Mouse (Mus musculus) liver, embryonic 15.5 days (tissue): ENCODE data around the gene Rho. TPM values are rescaled to one million over a fixed set of nuclear protein-coding genes. Genes with fewer than 3 reads are reported as not detected.

ENCODE experiments used
- ATAC-seq: fragments of 200-750 bp; cut with Nextera tagmentation; 2 replicates; pipeline ENCODE4 v1.8.0; 2017; ENCODE audit warnings: moderate number of reproducible peaks, mild to moderate bottlenecking, moderate library complexity; ENCODE audit not compliant: insufficient read depth
- H3K27ac ChIP-seq: fragments of 300-500 bp; sonication (generic); replicated peaks from 2 replicates; pipeline ENCODE4 v1.5.1; 2015; ENCODE audit warnings: mild to moderate bottlenecking, inconsistent platforms
- H3K27me3 ChIP-seq: fragments of 300-500 bp; sonication (generic); 2 replicates; pipeline ENCODE4 v1.6.1; 2015; ENCODE audit warnings: mild to moderate bottlenecking, inconsistent platforms
- H3K36me3 ChIP-seq: fragments of 300-500 bp; sonication (generic); replicated peaks from 2 replicates; pipeline ENCODE4 v1.6.1; 2015; ENCODE audit warnings: moderate library complexity, mild to moderate bottlenecking, inconsistent platforms
- H3K4me1 ChIP-seq: fragments of 300-500 bp; sonication (generic); replicated peaks from 2 replicates; pipeline ENCODE4 v1.6.1; 2015; ENCODE audit warnings: inconsistent platforms
- H3K4me2 ChIP-seq: fragments of 300-500 bp; sonication (generic); 2 replicates; pipeline ENCODE4 v1.6.1; 2015; ENCODE audit warnings: moderate library complexity, mild to moderate bottlenecking, inconsistent platforms
- H3K4me3 ChIP-seq: fragments of 300-500 bp; sonication (generic); replicated peaks from 2 replicates; pipeline ENCODE4 v1.5.1; 2015; ENCODE audit warnings: mild to moderate bottlenecking, inconsistent platforms
- H3K9ac ChIP-seq: fragments of 300-500 bp; sonication (generic); 2 replicates; pipeline ENCODE4 v1.6.1; 2015; ENCODE audit warnings: moderate library complexity, mild to moderate bottlenecking, inconsistent platforms
- H3K9me3 ChIP-seq: fragments of 300-500 bp; sonication (generic); replicated peaks from 2 replicates; pipeline ENCODE4 v1.6.1; 2016; ENCODE audit warnings: inconsistent platforms
- WGBS: fragments of 180-500 bp; shearing (Covaris S2); methylation state at CpG from one replicate; pipeline ENCODE4 v1.1.7; 2015; ENCODE audit warnings: mixed read lengths; ENCODE audit not compliant: insufficient replicate concordance; 5-methylcytosine and 5-hydroxymethylcytosine counted together
- polyA plus RNA-seq: library from polyadenylated mRNA; unstranded; fragments of >200 nt; fragmentation: Nextera tagmentation; extraction: Ambion mirVana; gene quantifications from 2 replicates; pipeline ENCODE4 v1.2.1, GENCODE M21; 2015

Rho gene
- polyA plus RNA-seq, 1 experiment from 2014 or later = not detected

DNA sequence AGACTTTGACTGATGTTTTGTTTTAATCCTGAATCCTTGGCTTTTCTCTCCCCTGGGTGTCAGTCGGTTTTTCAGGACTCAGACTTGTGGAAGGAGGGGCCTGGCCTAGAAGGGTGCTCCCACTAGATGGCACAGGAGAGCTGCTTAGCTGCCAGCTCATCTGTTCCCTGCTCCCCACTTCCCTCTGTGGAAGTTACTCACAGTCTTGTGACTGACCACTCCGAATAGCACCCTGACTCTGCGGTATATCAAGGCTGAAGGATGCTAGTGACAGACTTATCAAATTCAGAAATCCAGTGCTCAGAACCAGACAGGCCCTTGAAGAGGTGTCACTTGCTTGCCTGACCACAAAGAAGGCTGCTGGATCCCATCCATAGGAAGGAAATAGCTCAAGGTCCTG, 30.5 kb upstream of the Rho start:
- H3K4me1 ChIP-seq = 0 out of 2 replicates have a peak, but pooled peaks cover 4% of the 10 kb centered on the region
- no peaks in the 10 kb centered on the region for H3K36me3 ChIP-seq
- no peak overlapping the region for H3K4me2 ChIP-seq
- 4% methylated on average over 3 of the region's 3 CpGs for WGBS
- no peaks in the 10 kb centered on the region for H3K27me3 ChIP-seq
- no peak for ATAC-seq
- no peak overlapping the region for H3K9ac ChIP-seq
- no peak overlapping the region for H3K27ac ChIP-seq
- no peaks in the 10 kb centered on the region for H3K9me3 ChIP-seq
- no peak overlapping the region for H3K4me3 ChIP-seq

DNA sequence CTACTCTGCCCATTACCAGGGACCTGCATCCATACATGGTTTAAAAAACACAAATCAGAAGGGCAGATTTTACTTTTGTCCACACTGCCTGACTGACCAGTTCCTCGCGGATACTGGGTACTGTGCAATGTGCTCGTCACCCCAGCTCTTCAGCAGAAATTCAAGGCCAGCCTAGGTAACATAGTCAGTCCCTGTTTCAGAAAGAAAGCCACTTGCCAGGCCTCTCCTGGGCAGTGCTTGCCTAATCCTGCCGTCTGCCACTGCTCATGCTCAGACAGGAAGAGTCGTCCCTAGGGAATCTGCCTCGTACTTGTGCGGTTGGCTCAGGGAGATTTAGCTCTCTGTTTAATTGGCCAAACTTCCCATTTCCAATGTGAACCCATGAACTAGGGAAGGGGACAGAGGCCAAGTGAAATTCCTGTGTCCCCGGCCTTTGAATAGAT, 30.0 kb upstream of the Rho start:
- Histone ChIP-seq H3K27me3 (no peaks in the 10 kb centered on the region), H3K4me2 (no peak overlapping the region), H3K36me3 (no peaks in the 10 kb centered on the region), H3K9me3 (no peaks in the 10 kb centered on the region), H3K27ac (no peak overlapping the region), H3K4me3 (no peak overlapping the region), H3K9ac (no peak overlapping the region), H3K4me1 (0 out of 2 replicates have a peak, but pooled peaks cover 4% of the 10 kb centered on the region)
- no peak for ATAC-seq
- WGBS = 69% methylated on average over 8 of the region's 8 CpGs

DNA sequence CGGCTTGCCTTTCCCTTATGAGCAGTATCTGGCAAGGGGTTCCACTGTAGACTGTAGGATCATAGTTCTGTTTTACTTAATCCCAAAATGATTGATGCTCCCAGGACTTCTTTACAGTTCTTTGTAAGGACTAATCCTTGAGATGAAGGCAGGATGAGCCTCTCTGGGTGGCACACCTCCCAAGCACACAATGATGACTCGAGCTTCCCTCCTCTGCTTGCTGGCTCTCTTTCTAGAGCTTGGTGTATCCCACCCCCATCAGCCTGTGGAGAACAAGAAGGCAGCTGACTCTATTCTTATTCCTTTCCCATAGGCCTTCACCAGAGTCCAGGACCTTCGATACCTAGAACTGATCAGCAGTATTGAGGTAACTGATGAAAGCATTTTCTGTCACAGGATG, 29.0 kb upstream of the Rho start:
- Histone ChIP-seq H3K4me3 (no peak overlapping the region), H3K4me2 (no peak overlapping the region)

DNA sequence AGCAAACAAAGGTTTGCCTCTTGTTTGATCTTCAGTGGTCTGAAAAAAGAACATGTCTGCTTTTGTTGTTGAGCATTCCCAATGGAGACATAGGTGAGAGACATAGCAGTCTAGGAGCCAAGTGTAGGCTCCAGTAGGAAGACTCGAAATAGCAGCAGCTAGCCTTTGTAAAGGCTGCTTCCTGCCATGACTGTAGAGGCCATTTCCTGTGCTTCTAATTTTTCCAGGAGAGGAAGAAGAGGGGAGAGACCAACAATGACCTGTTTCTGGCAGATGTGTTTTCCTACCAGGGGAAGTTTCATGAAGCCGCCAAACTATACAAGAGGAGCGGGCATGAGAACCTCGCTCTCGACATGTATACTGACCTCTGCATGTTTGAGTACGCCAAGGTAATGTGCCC, 26.0 kb upstream of the Rho start:
- Histone ChIP-seq H3K27me3 (no peaks in the 10 kb centered on the region), H3K27ac (no peak overlapping the region), H3K4me3 (no peak overlapping the region), H3K9me3 (no peaks in the 10 kb centered on the region), H3K9ac (no peak overlapping the region), H3K36me3 (no peaks in the 10 kb centered on the region), H3K4me1 (peaks cover 32% of the 10 kb centered on the region), H3K4me2 (no peak overlapping the region)
- 54% methylated on average over 6 of the region's 6 CpGs for WGBS
- ATAC-seq = no peak

More for the DNA sequence above, 29.0 kb upstream of the Rho start:
- Histone ChIP-seq H3K27ac (no peak overlapping the region), H3K9ac (no peak overlapping the region), H3K9me3 (no peaks in the 10 kb centered on the region), H3K27me3 (no peaks in the 10 kb centered on the region), H3K36me3 (no peaks in the 10 kb centered on the region), H3K4me1 (0 out of 2 replicates have a peak, but pooled peaks cover 7% of the 10 kb centered on the region)
- WGBS = 64% methylated on average over 3 of the region's 3 CpGs
- ATAC-seq = no peak

- H3K4me1 ChIP-seq = peaks cover 30% of the 10 kb centered on the region
- H3K27ac ChIP-seq = no peak overlapping the region
- no peak overlapping the region for H3K4me3 ChIP-seq
- no peaks in the 10 kb centered on the region for H3K27me3 ChIP-seq
- H3K4me2 ChIP-seq = no peak overlapping the region
- ATAC-seq = no peak
- 21% methylated on average over 1 of the region's 1 CpGs for WGBS
- no peak overlapping the region for H3K9ac ChIP-seq
- H3K36me3 ChIP-seq = no peaks in the 10 kb centered on the region
- H3K9me3 ChIP-seq = no peaks in the 10 kb centered on the region
Measured at GRCm38 (mm10) chr6:115906455-115906854, 25.1 kb upstream of the Rho start.

- H3K27ac ChIP-seq = no peak overlapping the region
- WGBS = 36% methylated on average over 2 of the region's 2 CpGs
- no peak for ATAC-seq
Measured at GRCm38 (mm10) chr6:115906871-115907270, 24.7 kb upstream of the Rho start.

GRCm38 (mm10) chr6:115908421-115908982, 23.0 kb upstream of the Rho start:
- 10% methylated on average over 6 of the region's 6 CpGs for whole genome bisulfite sequencing
- Histone ChIP-seq H3K4me2 (peak overlapping the region; percentile 8; the same call in 1 of the 2 replicates), H3K27me3 (no peaks in the 10 kb centered on the region), H3K9me3 (no peaks in the 10 kb centered on the region), H3K4me3 (no peak overlapping the region), H3K36me3 (no peaks in the 10 kb centered on the region), H3K27ac (peak overlapping the region; percentile 3; the same call in 1 of the 2 replicates), H3K4me1 (peaks cover 29% of the 10 kb centered on the region), H3K9ac (no peak overlapping the region)
- peak; percentile 26; the same call in 1 of the 2 replicates for ATAC-seq

More at GRCm38 (mm10) chr6:115906871-115907270, 24.7 kb upstream of the Rho start:
- no peak overlapping the region for H3K9ac ChIP-seq
- no peak overlapping the region for H3K4me3 ChIP-seq
- no peak overlapping the region for H3K4me2 ChIP-seq
- no peaks in the 10 kb centered on the region for H3K27me3 ChIP-seq
- H3K36me3 ChIP-seq = no peaks in the 10 kb centered on the region
- H3K4me1 ChIP-seq = peaks cover 29% of the 10 kb centered on the region
- H3K9me3 ChIP-seq = no peaks in the 10 kb centered on the region

GRCm38 (mm10) chr6:115909052-115909451, 22.5 kb upstream of the Rho start:
- Histone ChIP-seq H3K4me2 (no peak overlapping the region), H3K4me3 (no peak overlapping the region), H3K9ac (no peak overlapping the region), H3K27ac (peak overlapping the region; percentile 3; the same call in 1 of the 2 replicates), H3K27me3 (no peaks in the 10 kb centered on the region), H3K4me1 (peaks cover 29% of the 10 kb centered on the region), H3K9me3 (no peaks in the 10 kb centered on the region), H3K36me3 (no peaks in the 10 kb centered on the region)
- WGBS = 12% methylated on average over 3 of the region's 3 CpGs
- no peak for ATAC-seq

DNA sequence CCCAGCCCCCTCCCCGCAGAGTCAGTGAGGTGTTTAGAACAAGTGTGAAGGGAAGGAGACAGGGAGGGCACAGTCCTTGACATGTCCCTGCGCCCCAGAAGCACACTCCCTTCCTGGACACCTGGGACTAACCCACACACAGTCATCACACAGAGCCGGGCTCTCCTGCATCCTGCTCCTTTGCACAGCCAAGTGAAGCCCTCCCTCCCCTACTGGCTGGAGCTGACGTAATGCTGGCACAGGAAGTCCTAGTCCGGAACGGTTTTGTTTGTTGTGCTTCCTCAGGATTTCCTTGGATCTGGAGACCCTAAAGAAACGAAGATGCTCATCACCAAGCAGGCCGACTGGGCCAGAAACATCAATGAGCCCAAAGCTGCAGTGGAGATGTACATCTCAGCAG, 21.6 kb upstream of the Rho start:
- peak; percentile 32; the same call in 1 of the 2 replicates for ATAC-seq
- Histone ChIP-seq H3K4me2 (no peak overlapping the region), H3K9ac (no peak overlapping the region), H3K27me3 (no peaks in the 10 kb centered on the region), H3K27ac (no peak overlapping the region), H3K4me3 (no peak overlapping the region), H3K4me1 (peaks cover 29% of the 10 kb centered on the region), H3K9me3 (no peaks in the 10 kb centered on the region), H3K36me3 (no peaks in the 10 kb centered on the region)
- 28% methylated on average over 8 of the region's 8 CpGs for WGBS

- H3K4me1 ChIP-seq = peaks cover 29% of the 10 kb centered on the region
- H3K27ac ChIP-seq = no peak overlapping the region
- WGBS = 62% methylated on average over 6 of the region's 6 CpGs
- H3K9ac ChIP-seq = no peak overlapping the region
- no peaks in the 10 kb centered on the region for H3K36me3 ChIP-seq
- no peaks in the 10 kb centered on the region for H3K27me3 ChIP-seq
- no peaks in the 10 kb centered on the region for H3K9me3 ChIP-seq
- H3K4me3 ChIP-seq = no peak overlapping the region
- ATAC-seq = no peak
- no peak overlapping the region for H3K4me2 ChIP-seq
Measured at GRCm38 (mm10) chr6:115911763-115912162, 19.8 kb upstream of the Rho start.

DNA sequence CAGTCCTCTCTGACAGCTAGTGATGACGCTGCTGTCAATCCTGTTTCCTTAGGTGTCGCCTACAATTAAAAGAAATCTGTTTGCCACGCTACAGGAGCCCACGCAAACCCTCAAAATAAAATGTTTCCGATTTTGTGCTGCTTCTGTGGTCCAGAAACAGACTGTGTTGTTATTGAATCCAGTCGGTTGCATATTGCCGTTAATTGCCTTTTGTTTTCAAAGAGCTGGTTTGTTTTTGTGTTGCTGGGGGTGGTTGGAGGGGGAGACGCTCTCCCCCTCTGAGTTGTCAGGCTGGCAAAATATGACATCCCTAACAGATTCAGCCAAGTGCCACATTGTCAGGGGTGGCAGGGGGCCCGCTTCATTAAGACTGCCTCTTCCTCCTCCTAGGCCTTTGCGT, 18.1 kb upstream of the Rho start:
- 72% methylated on average over 10 of the region's 10 CpGs for WGBS
- Histone ChIP-seq H3K4me2 (no peak overlapping the region), H3K4me3 (no peak overlapping the region), H3K27ac (no peak overlapping the region), H3K36me3 (no peaks in the 10 kb centered on the region), H3K4me1 (peaks cover 27% of the 10 kb centered on the region), H3K27me3 (no peaks in the 10 kb centered on the region), H3K9me3 (no peaks in the 10 kb centered on the region), H3K9ac (no peak overlapping the region)
- no peak for ATAC-seq
